Mouse (Mus musculus): ENCODE measurements at regions not wholly inside any gene's neighbourhood (a gene's known extent, or its start where the extent isn't known, plus 50 kb on each side); places are given as distances from the start of the nearest gene placed in this dataset.

DNA sequence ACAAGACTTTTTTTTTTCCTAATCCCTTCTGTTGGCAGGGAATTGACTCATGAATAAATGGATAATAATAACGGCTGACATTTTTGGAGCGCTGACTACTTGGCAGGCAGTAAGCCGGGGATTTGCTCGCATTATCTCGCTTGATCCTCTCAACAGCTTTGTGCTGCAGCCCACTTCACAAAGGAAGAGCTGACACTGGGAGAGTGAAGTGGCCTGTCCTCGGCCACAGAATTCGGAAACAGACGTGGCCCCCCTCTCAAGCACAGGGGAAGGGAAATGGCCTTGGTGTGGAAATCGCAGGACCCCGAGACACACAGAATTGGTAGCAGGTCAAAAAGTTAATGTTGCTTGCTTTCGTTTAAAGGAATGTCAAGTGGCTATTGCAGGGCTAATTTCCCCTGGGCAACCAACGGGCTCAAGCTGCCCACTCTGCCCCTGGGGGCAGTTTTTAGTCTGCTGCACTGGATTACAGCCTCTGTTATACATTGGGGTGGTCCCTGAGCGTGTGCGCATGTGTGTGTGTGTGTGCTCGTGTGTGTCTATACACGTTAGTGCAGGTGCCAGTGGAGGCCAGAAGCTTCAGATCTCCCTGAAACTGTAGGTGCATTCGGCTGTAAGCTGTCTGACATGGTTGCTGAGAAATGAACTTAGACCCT lies 483.1 kb downstream of the Plcl1 start:
- no peak for ATAC-seq (replicated peaks; ENCODE audit: poor library complexity)

DNA sequence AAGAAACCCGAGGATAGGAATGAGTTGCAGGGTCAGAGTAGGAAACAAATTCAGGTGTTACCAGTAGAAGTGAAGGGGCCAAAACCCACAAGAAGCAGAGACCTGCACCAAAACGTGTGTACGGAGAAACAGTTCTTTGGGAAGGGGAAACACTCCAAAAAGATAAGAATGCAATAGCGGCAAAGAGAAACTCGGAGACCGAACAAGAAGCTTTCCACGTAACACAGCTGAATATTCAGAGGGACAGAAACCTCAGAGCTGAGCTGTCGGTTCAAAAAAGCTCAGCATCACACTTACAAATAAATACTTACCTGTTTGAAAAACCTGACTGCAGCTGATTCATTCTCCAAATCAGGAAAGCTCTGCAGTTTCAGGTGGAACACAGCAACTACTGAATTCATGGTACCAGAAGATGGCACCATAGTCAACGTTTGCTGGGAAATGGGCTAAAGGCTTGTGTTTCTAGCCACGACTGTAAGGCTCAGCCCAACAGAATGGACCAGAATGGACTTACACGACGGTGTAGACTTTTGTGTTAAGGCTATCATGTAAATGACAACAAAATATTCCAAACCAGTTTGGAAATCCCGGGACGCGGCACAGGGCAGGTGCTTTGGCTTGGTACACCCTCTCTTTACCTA lies 484.9 kb downstream of the Plcl1 start:
- ATAC-seq (replicated peaks; ENCODE audit: poor library complexity), result peak; percentile 54; the same call in 1 of the 2 replicates

DNA sequence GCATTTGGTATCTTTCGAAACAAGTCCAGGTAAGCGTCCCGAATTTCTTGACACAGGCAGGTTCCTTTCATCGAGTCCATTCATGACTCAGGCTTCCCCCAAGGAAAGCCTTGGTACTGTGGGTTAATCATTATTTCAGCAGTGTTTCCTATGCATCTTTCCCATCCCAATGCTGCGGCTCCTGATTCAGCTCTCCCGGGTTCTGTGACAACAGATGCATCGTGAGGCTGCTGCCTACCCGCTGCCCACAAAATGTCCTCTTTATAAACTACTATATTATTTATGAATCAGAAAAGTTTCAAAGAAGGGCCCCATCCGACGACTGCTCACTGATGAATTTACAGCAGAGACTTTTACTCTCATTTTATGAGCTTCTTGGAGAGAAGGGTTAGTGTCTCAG lies 486.2 kb downstream of the Plcl1 start:
- ATAC-seq (replicated peaks; ENCODE audit: poor library complexity), result no peak

DNA sequence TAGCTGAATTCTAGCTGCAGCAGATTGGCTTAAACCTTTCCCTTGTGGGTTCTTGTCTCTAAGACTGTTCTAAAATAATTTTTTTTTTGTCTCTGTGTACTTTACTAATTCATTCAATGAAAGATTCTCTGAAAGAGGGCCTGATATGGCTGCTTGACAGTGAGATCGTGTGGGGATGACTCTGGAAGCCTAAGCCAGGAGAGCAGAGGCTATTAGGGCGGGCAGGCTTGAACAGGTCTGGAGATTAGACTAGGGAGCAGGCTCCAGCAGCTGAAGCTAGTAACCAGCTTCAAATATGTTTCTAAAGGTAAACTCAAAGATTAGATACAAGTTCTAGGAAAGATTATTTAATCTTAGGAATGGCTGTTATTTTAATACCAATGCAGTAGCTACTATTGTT lies 491.9 kb downstream of the Plcl1 start:
- ATAC-seq (replicated peaks; ENCODE audit: poor library complexity), result no peak

DNA sequence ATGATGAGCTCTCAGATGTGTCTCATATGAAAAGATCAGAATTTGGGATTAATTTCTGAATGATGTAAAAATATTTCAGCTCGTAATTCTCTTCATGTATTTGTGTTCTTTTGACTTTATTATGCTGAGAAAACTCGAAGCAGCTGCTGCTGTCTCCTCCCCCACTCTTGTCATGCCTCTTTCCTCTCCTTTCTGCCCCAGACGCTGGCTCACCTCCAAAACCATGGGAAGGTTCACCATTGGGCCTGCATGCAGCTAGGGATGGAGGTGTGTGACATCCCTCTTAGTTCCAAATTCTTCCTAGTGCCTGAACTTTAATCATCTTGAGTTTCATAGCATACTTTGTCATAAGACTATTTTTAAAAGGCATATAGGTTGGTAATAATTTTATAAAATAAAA lies 492.3 kb downstream of the Plcl1 start:
- ATAC-seq (replicated peaks; ENCODE audit: poor library complexity), result no peak

DNA sequence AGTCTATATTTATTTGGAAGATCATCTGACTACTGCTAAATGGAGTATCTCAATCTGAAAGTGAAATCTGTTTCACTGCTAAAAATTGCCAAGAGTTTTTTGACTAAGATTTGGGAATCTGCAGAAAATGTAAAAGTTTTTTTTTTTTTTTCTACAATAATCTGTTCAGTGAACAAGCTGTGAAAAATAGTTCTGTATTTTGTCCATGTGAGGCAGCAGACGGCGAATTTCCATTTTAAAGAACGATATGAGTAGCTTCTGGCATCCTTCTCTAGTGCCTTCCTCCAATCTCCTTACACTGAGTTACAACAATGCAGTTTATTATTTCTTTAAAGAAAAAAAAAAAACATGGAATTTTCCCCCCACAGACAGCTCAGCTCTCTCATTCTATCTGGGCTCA lies 494.3 kb downstream of the Plcl1 start:
- ATAC-seq (replicated peaks; ENCODE audit: poor library complexity), result no peak

DNA sequence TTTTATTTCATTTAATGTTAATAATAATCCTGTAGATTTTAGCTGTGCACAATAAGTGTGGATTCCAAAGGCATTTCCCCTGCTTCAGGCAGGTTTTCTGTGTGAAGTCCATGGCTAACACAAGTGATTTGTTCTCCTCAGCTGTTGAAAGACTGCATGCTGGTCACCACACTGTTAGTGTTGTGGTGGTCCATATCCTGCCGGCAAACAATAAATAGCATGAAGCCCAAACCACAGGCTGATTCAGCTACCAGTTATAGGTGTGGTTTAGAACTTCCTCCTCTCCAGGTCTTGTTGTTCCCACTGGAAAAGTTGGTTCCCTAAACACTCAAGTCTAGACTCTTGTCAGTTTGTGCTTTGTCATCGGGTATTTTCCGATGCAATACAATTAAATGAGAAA lies 497.5 kb downstream of the Plcl1 start:
- peak; percentile 90 for ATAC-seq (replicated peaks; ENCODE audit: poor library complexity)

DNA sequence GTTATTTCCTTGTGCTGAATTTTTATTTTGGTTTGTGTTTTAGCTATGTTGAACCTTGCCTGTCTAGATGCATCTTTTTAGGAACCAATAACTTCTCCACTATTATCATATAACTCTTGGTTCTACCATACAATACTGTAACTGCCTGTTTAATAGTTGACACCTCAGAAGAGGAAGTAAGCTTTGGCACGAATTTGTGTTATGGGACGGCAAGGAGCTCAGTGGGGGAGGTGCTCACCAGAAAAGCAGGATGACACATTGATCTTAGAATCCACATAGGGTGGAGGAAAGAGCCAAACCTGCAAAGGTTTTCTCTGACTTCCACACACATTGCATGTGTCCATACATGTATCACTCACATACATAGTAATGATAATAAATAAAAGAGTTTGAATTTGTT lies 498.9 kb downstream of the Plcl1 start:
- peak; percentile 63 for ATAC-seq (replicated peaks; ENCODE audit: poor library complexity)

DNA sequence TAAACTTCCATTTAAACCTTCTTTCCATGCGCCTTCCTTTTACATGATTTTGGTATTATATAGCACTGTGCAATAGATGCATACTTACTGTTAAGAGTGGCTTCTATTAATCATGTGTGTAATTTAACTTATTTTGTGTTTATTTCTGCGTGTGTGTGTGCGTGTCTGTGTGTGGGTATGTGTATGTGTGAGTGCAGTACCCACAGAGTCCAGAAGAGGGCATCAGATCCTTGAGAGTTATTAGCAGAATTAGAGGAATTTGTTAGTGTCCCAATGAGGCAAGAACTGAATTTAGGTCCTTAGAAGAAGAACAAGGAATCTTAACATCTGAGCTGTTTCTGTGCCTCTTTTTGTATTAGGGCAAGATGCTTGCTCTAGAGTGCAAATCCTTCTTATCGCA lies 499.5 kb downstream of the Plcl1 start:
- no peak for ATAC-seq (replicated peaks; ENCODE audit: poor library complexity)

DNA sequence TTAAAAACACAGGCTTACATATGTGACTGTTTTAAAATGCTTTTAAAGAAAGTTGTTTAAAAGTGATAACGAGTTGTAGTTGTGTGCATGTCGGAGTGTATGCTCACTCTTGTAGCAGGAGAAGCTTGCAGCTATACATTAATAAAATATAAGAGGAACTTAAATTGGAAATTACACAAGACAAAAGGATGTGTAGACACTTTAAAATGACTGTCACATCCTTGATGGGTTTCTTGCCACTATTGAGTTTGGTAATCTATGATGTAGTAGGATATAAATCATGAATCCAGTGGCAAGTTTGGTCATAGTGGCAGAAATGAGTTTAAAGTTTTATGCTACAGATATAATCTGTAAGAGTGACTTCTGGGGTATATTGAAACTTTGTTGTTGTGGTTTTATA lies 504.3 kb downstream of the Plcl1 start:
- peak; percentile 79 for ATAC-seq (replicated peaks; ENCODE audit: poor library complexity)

DNA sequence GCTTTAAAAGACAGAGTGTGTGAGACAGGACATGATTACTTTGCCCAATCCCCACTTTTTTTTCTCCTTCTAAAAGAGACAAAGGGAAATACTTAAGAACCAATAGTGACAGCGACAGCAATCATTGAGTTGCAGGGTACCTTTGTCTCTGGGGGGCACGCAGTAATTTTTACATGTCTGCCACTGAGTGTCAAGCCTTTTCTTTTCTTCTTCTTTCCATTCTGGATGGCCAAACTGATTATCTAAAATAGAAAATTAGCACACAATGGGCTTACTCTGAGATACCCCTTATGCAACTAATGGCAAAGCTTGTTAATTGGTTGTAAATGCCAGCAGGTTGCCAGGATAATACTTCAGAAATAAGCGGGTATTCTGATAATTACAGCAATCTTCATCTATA lies 508.6 kb downstream of the Plcl1 start:
- ATAC-seq (replicated peaks; ENCODE audit: poor library complexity), result no peak

DNA sequence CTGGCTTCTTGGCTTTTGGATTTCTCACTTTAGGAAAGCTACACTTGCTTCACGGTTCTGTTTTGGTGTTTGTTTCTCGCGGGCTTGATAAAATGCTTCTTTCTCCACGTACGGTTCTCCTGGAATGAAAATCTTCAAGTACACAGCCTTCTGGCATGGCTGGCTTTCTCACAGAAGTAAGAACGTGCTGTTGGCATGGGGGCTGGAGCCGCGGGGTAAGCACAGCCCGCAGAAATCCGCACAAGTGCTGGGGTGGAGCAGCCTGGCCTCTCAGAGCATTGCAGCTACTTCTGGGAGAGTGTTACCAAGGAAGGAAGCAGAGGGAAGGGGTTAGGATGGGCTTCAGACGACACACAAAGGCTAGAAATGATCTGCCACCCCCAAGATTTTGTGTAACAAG lies 510.2 kb downstream of the Plcl1 start:
- ATAC-seq (replicated peaks; ENCODE audit: poor library complexity), result no peak

DNA sequence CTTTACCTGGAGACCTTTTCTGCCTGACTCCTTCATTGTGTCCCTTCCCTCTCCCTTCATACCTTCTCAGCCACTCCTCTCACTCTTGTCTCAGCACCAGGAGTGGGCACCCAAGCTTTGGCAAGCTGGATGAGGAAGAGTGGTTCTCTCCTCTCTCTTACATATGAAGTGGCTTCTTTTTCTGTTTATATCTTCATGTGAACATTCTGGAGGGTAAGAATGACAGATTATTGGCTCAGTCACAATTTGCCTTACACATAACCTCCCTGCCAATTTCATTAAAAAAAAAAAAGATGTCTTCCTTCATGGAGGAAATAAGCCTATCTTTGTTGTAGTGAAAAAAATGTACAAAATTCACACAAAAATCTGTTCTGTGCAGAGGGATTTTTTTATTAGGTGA lies 513.8 kb downstream of the Plcl1 start:
- no peak for ATAC-seq (replicated peaks; ENCODE audit: poor library complexity)

DNA sequence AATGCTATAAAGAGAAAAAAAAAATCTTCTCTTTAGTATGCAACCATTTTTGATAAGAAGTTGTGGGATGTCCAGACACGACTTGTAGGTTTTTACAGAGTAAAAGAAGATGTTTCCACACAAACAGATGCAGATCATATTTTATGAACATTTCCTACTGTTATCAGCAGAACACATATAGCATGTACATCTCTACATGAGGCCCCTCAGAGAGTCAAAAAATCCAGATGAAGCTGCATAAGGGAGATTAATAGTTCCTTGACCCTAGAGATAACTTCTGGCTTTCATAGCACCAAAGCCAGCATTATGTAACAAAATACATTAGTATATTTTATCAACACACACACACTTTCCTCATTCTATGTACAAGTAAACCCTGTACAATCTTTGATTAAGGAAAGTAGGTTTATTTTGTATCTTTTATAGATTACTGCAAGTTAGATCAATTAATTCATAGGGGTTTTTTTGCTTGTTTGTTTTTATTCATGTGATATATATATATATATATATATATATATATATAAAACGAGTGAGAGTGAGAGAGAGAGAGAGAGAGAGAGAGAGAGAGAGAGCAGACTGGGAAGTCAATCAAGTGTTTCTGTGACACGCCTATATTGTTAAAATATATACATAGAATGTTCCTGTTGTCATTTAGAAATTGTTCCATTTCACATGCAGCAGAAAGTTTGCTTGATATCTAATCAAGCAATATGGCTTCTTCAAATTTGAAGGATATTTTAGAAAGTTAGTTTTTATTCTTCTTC lies 541.2 kb downstream of the Plcl1 start:
- ATAC-seq (replicated peaks; ENCODE audit: poor library complexity), result peak; percentile 50

DNA sequence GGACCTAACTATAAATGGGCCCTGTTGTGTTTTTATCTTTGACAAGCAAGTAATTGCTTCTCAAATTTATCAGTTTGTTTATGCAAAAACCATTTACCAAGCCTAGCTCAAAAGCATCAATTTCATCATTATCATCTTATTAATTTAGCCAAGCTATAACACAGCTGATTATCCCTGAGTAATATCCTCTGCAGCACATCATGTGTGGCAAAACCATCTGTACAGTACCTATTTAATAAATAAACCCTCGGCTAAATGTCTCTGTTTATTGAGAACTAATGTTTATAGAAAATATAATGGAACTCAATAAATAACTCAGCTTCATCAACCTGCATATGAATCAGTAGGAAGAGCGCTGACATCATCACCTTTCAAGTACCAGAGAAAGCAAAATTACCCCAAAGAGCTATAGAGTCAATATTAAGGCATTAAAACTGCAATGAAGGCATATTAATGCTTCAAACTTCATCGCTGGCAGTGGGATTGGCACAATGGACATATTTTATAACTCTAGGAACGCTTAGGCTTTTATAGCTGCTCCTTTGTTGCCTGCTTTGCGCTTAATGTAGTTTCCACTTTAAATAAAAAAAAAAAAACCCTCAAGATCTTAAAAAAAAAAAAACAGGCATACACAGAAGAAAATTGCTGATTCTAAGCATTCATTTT lies 542.0 kb downstream of the Plcl1 start:
- no peak for ATAC-seq (replicated peaks; ENCODE audit: poor library complexity)

DNA sequence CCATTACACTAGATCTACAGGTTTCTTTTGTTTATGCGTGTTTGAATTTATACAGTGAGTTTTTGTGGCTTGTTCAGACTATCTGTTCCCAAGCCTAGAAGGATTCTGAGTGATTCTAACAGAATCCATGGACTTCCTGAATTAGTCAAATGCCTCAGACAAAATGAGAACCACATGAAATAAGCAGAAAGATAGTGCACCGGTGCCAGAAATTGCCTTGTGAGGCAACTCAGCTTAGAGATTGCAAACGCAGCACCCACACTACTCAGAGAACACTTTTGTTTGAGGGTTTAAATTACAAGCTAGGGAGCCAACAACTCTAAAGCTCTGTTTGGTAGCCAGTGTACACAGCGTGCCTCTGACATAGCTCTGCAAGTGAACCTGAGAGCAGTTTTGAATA lies 543.9 kb downstream of the Plcl1 start:
- ATAC-seq (replicated peaks; ENCODE audit: poor library complexity), result no peak

DNA sequence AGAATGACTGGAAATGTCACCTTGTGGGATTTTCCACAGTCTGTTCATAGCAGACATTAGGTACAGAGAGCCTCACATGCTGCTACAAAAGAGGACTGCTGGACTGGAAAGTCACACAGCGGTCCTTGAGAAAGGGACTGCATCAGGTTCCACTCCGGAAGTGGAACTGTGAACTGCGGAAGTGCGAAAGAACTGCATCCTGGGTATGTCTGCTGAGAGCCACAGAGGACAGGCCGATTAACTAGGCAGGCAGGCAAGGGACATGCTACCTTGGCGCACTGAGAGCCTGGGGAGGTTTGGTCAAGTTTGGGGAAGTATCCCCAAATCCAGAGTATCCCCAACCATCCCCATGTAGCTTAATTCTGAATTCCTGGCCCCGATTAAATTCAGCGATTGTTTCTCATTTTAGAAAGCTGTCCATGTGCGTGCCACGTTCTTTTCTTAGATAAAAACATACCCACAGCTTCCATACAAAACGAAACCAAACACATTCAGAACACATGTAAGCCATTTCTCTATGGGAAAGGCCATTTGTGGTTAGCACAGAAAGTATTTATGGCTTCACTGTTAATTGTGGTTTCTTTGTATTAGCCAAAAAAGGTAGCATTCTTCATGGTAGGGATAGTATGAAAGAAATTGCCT lies 552.2 kb downstream of the Plcl1 start:
- ATAC-seq (replicated peaks; ENCODE audit: poor library complexity), result peak; percentile 48

DNA sequence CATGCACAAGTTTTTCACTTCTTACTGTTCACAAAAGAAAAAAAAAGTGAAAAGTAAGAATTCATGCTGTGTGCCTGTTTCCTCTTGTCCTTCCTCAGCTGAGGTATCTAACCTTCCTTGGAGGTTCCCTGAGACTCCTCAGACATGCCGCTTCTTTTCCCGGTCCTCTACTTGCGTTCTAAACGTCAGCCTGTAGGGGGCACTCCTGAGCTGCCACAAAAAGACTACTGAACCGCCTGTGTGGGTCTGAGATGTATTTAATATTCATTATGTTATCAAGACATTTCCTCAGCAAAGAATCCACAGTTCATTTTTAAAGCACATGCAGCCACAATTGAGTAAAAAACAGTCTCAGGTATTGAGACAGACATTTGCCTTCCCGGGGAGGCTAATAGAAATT lies 554.6 kb downstream of the Plcl1 start:
- ATAC-seq (replicated peaks; ENCODE audit: poor library complexity), result peak; percentile 88

DNA sequence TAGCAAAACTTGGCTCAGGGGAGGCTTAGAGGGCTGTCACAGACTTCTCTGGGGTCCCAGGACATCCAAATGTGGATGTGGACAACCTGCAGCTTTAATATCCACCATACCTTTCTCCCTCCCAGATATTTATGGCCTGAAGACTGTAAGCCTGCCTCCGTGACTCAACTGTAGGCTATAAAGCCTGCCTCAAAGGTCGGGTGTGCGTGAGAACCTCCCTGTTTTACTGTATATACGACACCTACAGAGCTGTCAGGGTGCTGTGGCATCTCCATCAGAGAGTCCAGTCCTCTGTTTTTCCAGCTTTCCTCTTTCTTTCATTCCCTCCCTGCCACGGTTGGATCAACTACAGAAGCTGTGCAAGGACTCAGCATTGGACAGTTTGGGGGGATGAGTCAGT lies 558.1 kb downstream of the Plcl1 start:
- ATAC-seq (replicated peaks; ENCODE audit: poor library complexity), result no peak

DNA sequence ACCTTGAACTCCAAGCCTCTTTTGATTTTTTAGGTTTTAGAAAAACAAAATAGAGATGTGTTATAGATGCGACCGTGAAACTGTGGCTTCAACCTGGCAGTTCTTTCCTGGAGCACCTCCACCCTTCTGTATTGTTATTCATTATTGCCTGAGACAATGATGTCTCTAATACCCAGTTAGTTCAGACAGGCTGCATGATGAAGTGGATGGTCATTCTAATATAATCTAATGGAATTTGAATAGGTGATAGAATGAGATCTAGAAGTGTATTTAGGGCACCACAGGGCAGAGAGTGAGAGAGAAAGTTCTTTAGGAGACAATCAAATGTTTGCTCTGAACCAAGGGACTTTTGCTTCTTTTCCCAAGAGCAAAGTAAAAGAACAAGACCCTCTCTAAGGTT lies 560.6 kb downstream of the Plcl1 start:
- no peak for ATAC-seq (replicated peaks; ENCODE audit: poor library complexity)

DNA sequence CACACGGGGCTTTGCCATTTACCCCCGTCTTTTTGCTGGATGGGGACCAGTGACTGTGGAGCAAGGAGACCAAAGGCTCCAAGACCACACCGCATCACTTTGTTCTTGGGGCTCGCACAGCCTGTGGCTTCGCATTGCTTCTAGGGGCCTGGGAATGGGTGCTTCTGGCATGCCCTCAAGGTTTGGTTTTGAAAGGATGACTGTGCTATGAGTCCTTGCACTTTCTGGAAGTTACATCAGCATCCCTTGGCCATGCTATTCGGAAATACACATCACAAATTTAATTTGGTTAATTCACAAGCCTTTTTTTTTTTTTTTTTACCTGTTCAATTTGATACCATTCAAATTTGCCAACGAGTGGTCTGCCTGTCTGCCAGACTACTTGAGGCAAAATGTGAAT lies 562.1 kb downstream of the Plcl1 start:
- ATAC-seq (replicated peaks; ENCODE audit: poor library complexity), result no peak
